Mouse (Mus musculus) bone marrow, adult 2 months (tissue): ENCODE measurements around the gene Slc9b1.

ENCODE experiments used
- CTCF ChIP-seq: fragments of 200-500 bp; IDR thresholded peaks from 2 replicates; pipeline ENCODE4 v1.5.1; 2011; ENCODE audit warnings: low read length, control low read depth; ENCODE audit not compliant: control insufficient read depth, insufficient read depth
- POLR2A ChIP-seq: fragments of 200-500 bp; IDR thresholded peaks from 2 replicates; pipeline ENCODE4 v1.6.1; 2011; ENCODE audit warnings: low read depth, mild to moderate bottlenecking, control low read depth, low read length, borderline replicate concordance; ENCODE audit not compliant: control insufficient read depth

- TF ChIP-seq POLR2A = no peak
- no peak for TF ChIP-seq CTCF
Observed at GRCm38 (mm10) chr3:135312916-135313491, 34.8 kb upstream of the Slc9b1 start.
